Mouse (Mus musculus) testis, adult 2 months (tissue): ENCODE measurements around the gene Nrk.

ENCODE experiments used
- CTCF ChIP-seq: fragments of 200-500 bp; IDR thresholded peaks from 2 replicates; pipeline ENCODE4 v1.5.1; 2012; ENCODE audit warnings: low read depth, mild to moderate bottlenecking, inconsistent platforms, low read length, moderate library complexity; ENCODE audit not compliant: control insufficient read depth, insufficient read depth, insufficient replicate concordance
- POLR2A ChIP-seq: fragments of 200-500 bp; IDR thresholded peaks from 2 replicates; pipeline ENCODE4 v1.6.1; 2012; ENCODE audit warnings: low read depth, mild to moderate bottlenecking, inconsistent platforms, low read length, moderate library complexity; ENCODE audit not compliant: control insufficient read depth

DNA sequence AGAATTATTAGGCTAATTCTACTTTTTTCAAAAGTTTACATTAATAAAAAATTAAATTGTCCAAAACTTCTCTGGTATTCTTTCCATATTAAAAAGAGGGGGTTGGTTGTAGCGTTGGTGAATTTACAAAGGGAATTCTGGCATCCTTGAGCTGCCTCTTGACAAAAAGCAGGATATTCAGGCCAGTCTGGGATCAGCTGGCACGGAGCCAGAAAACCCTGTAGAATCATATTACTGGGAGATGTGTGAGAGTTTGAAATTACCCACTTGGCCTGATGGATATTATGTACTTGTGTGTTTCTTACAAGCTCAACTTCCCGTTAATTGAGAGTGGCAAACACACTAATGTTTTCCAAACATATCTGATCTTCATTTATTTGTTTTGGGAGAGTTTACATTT is 46.5 kb downstream of the Nrk start:
- TF ChIP-seq CTCF (no peak), POLR2A (no peak)
